Mouse (Mus musculus): ENCODE measurements around the gene Adcy7. TPM values are rescaled to one million over a fixed set of nuclear protein-coding genes. Genes with fewer than 3 reads are reported as not detected.

Adcy7 gene
- polyA plus RNA-seq, 1 experiment = 2.1 TPM

DNA sequence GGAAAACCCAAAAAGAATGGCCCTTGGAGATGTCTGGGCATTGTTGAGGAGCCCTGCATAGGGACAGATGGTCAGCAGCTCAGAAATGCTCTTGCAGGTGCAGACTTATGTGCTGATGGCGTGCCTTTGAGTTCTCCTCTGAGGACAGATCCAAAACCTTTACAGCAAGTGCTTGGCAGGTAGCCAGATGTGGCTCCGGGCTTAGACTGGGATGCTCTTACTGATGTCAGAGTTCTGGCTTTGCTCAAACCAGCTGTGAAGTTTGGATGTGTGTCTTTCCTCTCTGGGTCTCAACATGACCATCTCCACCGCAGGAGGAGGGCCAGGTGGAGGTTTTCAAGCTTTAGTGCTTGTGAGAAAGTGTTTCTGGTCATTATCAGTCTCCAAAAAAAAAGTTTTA lies 97.6 kb downstream of the Adcy7 start:
- Histone ChIP-seq H3K27ac (ENCODE audit: insufficient read depth, low read length) (no peak overlapping the region), H3K36me3 (ENCODE audit: control insufficient read depth, insufficient read depth, low read length, poor library complexity, severe bottlenecking) (no peaks in the 10 kb centered on the region), H3K9me3 (replicated peaks; ENCODE audit: control insufficient read depth, insufficient read depth, low read length, poor library complexity, severe bottlenecking) (no peaks in the 10 kb centered on the region), H3K9ac (ENCODE audit: low read depth, poor library complexity, severe bottlenecking) (no peak overlapping the region), H3K27me3 (ENCODE audit: control insufficient read depth, insufficient read depth, low read length, poor library complexity, severe bottlenecking) (no peaks in the 10 kb centered on the region), H3K4me1 (ENCODE audit: control insufficient read depth, insufficient read depth, low read length) (no peaks in the 10 kb centered on the region), H3K4me3 (ENCODE audit: low read depth, low read length) (no peak overlapping the region)
- TF ChIP-seq CTCF (IDR thresholded peaks at IDR 0.05; ENCODE audit: low read depth, low read length) (no peak), POLR2A (IDR thresholded peaks at IDR 0.05; ENCODE audit: insufficient read depth, low read length) (no peak), EP300 (IDR thresholded peaks at IDR 0.05; ENCODE audit: insufficient read depth, low read depth, low read length) (no peak)

GRCm38 (mm10) chr8:88371522-88371921 lies 99.3 kb downstream of the Adcy7 start:
- TF ChIP-seq POLR2A (IDR thresholded peaks at IDR 0.05; ENCODE audit: insufficient read depth, low read length) = no peak
- TF ChIP-seq EP300 (IDR thresholded peaks at IDR 0.05; ENCODE audit: insufficient read depth, low read depth, low read length) = no peak
- no peak for TF ChIP-seq CTCF (IDR thresholded peaks at IDR 0.05; ENCODE audit: low read depth, low read length)
- H3K36me3 ChIP-seq (ENCODE audit: control insufficient read depth, insufficient read depth, low read length, poor library complexity, severe bottlenecking) = no peaks in the 10 kb centered on the region
- no peak overlapping the region for H3K9ac ChIP-seq (ENCODE audit: low read depth, poor library complexity, severe bottlenecking)
- no peak overlapping the region for H3K27ac ChIP-seq (ENCODE audit: insufficient read depth, low read length)
- H3K4me1 ChIP-seq (ENCODE audit: control insufficient read depth, insufficient read depth, low read length) = no peaks in the 10 kb centered on the region
- H3K9me3 ChIP-seq (replicated peaks; ENCODE audit: control insufficient read depth, insufficient read depth, low read length, poor library complexity, severe bottlenecking) = no peaks in the 10 kb centered on the region
- no peaks in the 10 kb centered on the region for H3K27me3 ChIP-seq (ENCODE audit: control insufficient read depth, insufficient read depth, low read length, poor library complexity, severe bottlenecking)
- H3K4me3 ChIP-seq (ENCODE audit: low read depth, low read length) = no peak overlapping the region

- H3K4me3 ChIP-seq (ENCODE audit: low read depth, low read length) = no peak overlapping the region
- H3K27ac ChIP-seq (ENCODE audit: insufficient read depth, low read length) = no peak overlapping the region
- no peaks in the 10 kb centered on the region for H3K36me3 ChIP-seq (ENCODE audit: control insufficient read depth, insufficient read depth, low read length, poor library complexity, severe bottlenecking)
- H3K9ac ChIP-seq (ENCODE audit: low read depth, poor library complexity, severe bottlenecking) = no peak overlapping the region
- H3K4me1 ChIP-seq (ENCODE audit: control insufficient read depth, insufficient read depth, low read length) = no peaks in the 10 kb centered on the region
- no peaks in the 10 kb centered on the region for H3K9me3 ChIP-seq (replicated peaks; ENCODE audit: control insufficient read depth, insufficient read depth, low read length, poor library complexity, severe bottlenecking)
- no peaks in the 10 kb centered on the region for H3K27me3 ChIP-seq (ENCODE audit: control insufficient read depth, insufficient read depth, low read length, poor library complexity, severe bottlenecking)
- TF ChIP-seq CTCF (IDR thresholded peaks at IDR 0.05; ENCODE audit: low read depth, low read length) (no peak), EP300 (IDR thresholded peaks at IDR 0.05; ENCODE audit: insufficient read depth, low read depth, low read length) (no peak)
These were observed 104.8 kb downstream of the Adcy7 start for GRCm38 (mm10) chr8:88376836-88377582.

Other genes starting within 250 kb of the Adcy7 start
- 40.6 and 40.7 TPM in 2 replicates for gene Cnep1r1, start 153.6 kb upstream of the Adcy7 start, polyA plus RNA-seq (2011; ENCODE audit: insufficient read depth, insufficient read length, low read depth, missing spikeins)
- 44.4 and 49.4 TPM in 2 replicates for gene Heatr3, start 134.5 kb upstream of the Adcy7 start, polyA plus RNA-seq (2011; ENCODE audit: insufficient read depth, insufficient read length, low read depth, missing spikeins)
- 45.2 and 46.0 TPM in 2 replicates for gene Tent4b, start 73.2 kb upstream of the Adcy7 start, polyA plus RNA-seq (2011; ENCODE audit: insufficient read depth, insufficient read length, low read depth, missing spikeins)
- gene Brd7, start 89.8 kb downstream of the Adcy7 start, polyA plus RNA-seq (2011; ENCODE audit: insufficient read depth, insufficient read length, low read depth, missing spikeins) = 90.1 and 101 TPM in 2 replicates
- gene Nkd1, start 249.0 kb downstream of the Adcy7 start, polyA plus RNA-seq (2011; ENCODE audit: insufficient read depth, insufficient read length, low read depth, missing spikeins) = 2.1 and 3.2 TPM in 2 replicates